Mouse (Mus musculus) liver, adult 10 weeks (tissue): ENCODE data around the gene Cfap300. TPM values are rescaled to one million over a fixed set of nuclear protein-coding genes. Genes with fewer than 3 reads are reported as not detected.

Source experiments
- polyA plus RNA-seq: library from polyadenylated mRNA; stranded (reverse); fragments of 350-450 nt; fragmentation: Illumina TruSeq; extraction: RNeasy Lipid Tissue Mini Kit (QIAGEN cat#74804); gene quantifications from one replicate; pipeline ENCODE4 v1.2.3, GENCODE M21; 2014; ENCODE audit warnings: low read depth, low replicate concordance

Cfap300 gene
- 1.2 TPM for polyA plus RNA-seq

GRCm38 (mm10) chr9:8042338-8043043 is at the start of gene Cfap300:
Gene Cfap300 (minus strand): TSS chr9:8042823.

GRCm38 (mm10) chr9:8004370-8004991 is 38.1 kb downstream of the Cfap300 start, which contains the start of gene Yap1:
Gene Yap1 (minus strand): TSS chr9:8004596.

Other genes starting within 250 kb of the Cfap300 start
- 35.5 TPM for gene Birc2, start 205.8 kb downstream of the Cfap300 start, polyA plus RNA-seq
- 18.3 TPM for gene Birc3, start 169.6 kb downstream of the Cfap300 start, polyA plus RNA-seq
- gene Yap1, start 38.2 kb downstream of the Cfap300 start, polyA plus RNA-seq, result 40.4 TPM
- 0.90 TPM for gene Cep126, start 91.5 kb upstream of the Cfap300 start, polyA plus RNA-seq